Mouse (Mus musculus): Measurements from ENCODE around the gene Adgrd1. TPM values are rescaled to one million over a fixed set of nuclear protein-coding genes. Genes with fewer than 3 reads are reported as not detected.
"Not testable (repeated sequence)": the region's sequence is repeated elsewhere in the genome, so short reads cannot be mapped to it uniquely, and the experiment has no call there.

The Adgrd1 gene
- polyA plus RNA-seq, 1 experiment from 2014 or later, result 0.32 TPM

DNA sequence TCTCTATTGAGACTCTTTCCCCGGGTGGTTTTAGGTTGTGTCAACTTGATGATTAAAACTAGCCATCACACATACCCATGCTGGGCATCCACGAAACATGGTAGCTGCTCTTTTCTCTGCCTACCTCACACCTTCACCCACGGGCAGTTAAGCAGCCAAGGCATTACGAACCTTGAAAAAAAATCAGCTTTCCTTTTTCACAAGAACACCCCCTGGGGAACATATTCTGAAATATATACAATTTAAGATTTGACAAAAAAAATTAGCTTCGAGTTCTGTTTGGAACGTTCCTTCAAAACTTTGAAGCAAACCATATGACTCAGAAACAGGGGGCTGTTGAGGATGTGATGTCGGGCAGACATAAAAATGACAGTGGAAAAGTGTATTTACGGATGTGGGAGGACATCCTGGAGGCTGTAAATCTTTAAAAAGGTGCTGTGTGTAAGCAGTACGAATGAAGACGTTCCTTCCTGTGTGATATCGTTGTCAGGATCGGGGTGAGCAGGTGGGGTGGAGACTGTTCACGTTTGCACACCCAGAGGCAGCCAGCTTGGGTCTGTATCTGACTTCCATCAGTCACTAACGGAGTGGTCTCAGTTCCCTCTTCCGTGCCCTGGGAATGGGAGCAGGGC is 25.2 kb downstream of the Adgrd1 start:
- no peak overlapping the region for H3K4me2 ChIP-seq (ENCODE audit: low read depth, low read length)
- WGBS (ENCODE audit: insufficient replicate concordance), result 75% methylated on average over 15 of the region's 15 CpGs
- no peak overlapping the region for H3K27ac ChIP-seq (ENCODE audit: low read depth)
- H3K4me1 ChIP-seq (ENCODE audit: insufficient read depth), result no peaks in the 10 kb centered on the region
- no peak overlapping the region for H3K4me3 ChIP-seq (ENCODE audit: low read depth, low read length)
- H3K9ac ChIP-seq (replicated peaks), result no peak overlapping the region
- no peak for TF ChIP-seq EP300 (IDR thresholded peaks at IDR 0.05; ENCODE audit: low read depth)
- no peaks in the 10 kb centered on the region for H3K36me3 ChIP-seq (replicated peaks; ENCODE audit: insufficient read depth, low read length)
- H3K27me3 ChIP-seq (ENCODE audit: insufficient read depth, low read length), result no peaks in the 10 kb centered on the region
- DNase-seq, result no peak
- no peak for ATAC-seq
- no peaks in the 10 kb centered on the region for H3K9me3 ChIP-seq (ENCODE audit: low read length)

- H3K27me3 ChIP-seq (ENCODE audit: insufficient read depth, low read length), result no peaks in the 10 kb centered on the region
- DNase-seq, result no peak
- no peaks in the 10 kb centered on the region for H3K4me1 ChIP-seq (ENCODE audit: insufficient read depth)
- H3K4me2 ChIP-seq (ENCODE audit: low read depth, low read length), result no peak overlapping the region
- WGBS (ENCODE audit: insufficient replicate concordance), result 71% methylated on average over 7 of the region's 7 CpGs
- no peak overlapping the region for H3K27ac ChIP-seq (ENCODE audit: low read depth)
- TF ChIP-seq EP300 (IDR thresholded peaks at IDR 0.05; ENCODE audit: low read depth), result no peak
- TF ChIP-seq CTCF (IDR thresholded peaks at IDR 0.05; ENCODE audit: low read depth), result no peak
- H3K9ac ChIP-seq (replicated peaks), result no peak overlapping the region
- no peaks in the 10 kb centered on the region for H3K9me3 ChIP-seq (ENCODE audit: low read length)
- H3K36me3 ChIP-seq (replicated peaks; ENCODE audit: insufficient read depth, low read length), result no peaks in the 10 kb centered on the region
- no peak for ATAC-seq
- H3K4me3 ChIP-seq (ENCODE audit: low read depth, low read length), result no peak overlapping the region
These were observed 25.9 kb downstream of the Adgrd1 start for GRCm38 (mm10) chr5:129122491-129122890.

DNA sequence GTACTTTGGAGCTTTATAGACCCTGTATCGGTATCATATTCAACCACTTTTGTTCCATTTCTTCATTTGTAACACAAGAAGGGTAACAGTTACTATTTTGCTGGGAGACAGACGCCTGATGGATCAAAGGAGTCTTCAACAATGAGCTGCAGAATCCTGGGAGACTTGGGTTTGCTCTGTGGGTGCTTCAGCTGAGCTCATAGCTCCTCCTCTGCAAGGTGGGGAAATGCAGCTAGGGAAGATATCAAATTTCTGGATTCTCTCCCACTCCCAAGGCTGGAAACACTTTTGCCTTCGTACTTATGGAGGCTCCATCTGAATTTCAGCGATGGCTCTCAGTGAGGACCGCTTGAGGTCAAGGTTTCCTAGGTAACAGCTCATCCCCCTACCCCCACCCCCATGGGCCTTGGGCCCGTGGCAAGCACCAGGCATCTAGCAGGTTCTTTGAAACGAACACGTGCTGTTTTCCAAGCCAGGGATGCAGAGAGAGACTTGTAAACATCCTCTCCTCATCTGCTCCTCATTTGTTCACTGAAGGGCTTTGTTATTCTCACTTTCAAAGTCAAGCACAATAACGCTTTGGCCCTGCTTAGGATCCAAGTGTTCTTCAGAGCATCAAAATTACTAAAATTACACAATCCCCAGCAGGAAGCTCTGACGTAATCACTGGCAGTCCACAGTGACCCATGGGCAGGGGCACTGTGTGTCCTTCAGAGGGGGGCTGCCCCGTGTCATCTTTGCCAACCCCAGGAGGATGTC is 27.7 kb downstream of the Adgrd1 start:
- DNase-seq (no peak), ATAC-seq (no peak)
- Histone ChIP-seq H3K27ac (ENCODE audit: low read depth) (no peak overlapping the region), H3K9me3 (ENCODE audit: low read length) (no peaks in the 10 kb centered on the region), H3K27me3 (ENCODE audit: insufficient read depth, low read length) (no peaks in the 10 kb centered on the region), H3K4me1 (ENCODE audit: insufficient read depth) (no peaks in the 10 kb centered on the region), H3K36me3 (replicated peaks; ENCODE audit: insufficient read depth, low read length) (no peaks in the 10 kb centered on the region), H3K4me2 (ENCODE audit: low read depth, low read length) (no peak overlapping the region), H3K9ac (replicated peaks) (no peak overlapping the region), H3K4me3 (ENCODE audit: low read depth, low read length) (no peak overlapping the region)
- WGBS (ENCODE audit: insufficient replicate concordance), result 47% methylated on average over 11 of the region's 11 CpGs
- TF ChIP-seq CTCF (IDR thresholded peaks at IDR 0.05; ENCODE audit: low read depth), result no peak
- no peak for TF ChIP-seq EP300 (IDR thresholded peaks at IDR 0.05; ENCODE audit: low read depth)

DNA sequence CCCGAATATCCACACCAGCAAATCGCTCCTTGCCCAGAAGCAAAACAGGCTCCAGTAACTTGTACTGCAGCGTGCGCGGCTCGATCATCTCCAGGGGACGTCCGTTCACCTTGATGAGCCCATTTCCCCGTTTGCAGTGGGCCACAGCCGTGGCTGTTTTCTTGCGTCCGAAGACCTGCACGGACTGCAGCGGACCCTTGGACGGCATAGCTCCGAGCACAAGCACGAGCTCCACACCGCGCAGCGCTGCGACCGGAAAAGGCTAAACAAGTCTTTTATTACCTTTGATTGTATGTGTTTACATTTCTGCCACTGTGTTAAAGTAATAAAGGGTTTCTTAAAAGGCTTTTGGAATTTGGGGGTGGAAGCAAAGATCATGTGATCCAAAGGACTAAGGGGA is 31.8 kb downstream of the Adgrd1 start:
- H3K27ac ChIP-seq (ENCODE audit: low read depth); H3K9ac ChIP-seq (replicated peaks); H3K9me3 ChIP-seq (ENCODE audit: low read length); H3K27me3 ChIP-seq (ENCODE audit: insufficient read depth, low read length); H3K4me3 ChIP-seq (ENCODE audit: low read depth, low read length); H3K4me1 ChIP-seq (ENCODE audit: insufficient read depth); DNase-seq; ATAC-seq; H3K36me3 ChIP-seq (replicated peaks; ENCODE audit: insufficient read depth, low read length); H3K4me2 ChIP-seq (ENCODE audit: low read depth, low read length): not testable (repeated sequence)
- WGBS (ENCODE audit: insufficient replicate concordance), result 91% methylated on average over 22 of the region's 22 CpGs

DNA sequence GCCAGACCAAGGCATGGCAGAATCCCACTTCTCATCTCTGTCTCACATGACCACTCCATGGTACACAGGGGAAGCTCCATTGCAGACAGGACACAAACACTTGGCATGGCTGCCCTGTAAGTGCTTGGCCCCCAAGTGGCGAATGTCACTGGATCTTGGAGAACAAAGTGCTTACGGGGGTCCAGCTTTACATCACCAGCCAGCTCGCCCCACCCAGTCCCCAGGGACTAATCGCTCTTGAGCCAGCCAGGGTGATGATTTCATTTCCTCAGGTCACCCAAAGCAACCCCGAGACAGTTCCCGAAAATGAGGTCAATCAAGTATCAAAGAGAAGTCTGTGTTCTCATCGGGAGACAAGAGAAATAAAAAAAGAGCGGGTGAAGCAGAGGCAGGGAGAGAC is 33.8 kb downstream of the Adgrd1 start:
- H3K4me1 ChIP-seq (ENCODE audit: insufficient read depth), result no peaks in the 10 kb centered on the region
- H3K4me2 ChIP-seq (ENCODE audit: low read depth, low read length), result no peak overlapping the region
- 78% methylated on average over 8 of the region's 8 CpGs for WGBS (ENCODE audit: insufficient replicate concordance)
- no peak overlapping the region for H3K27ac ChIP-seq (ENCODE audit: low read depth)
- DNase-seq (no peak), ATAC-seq (no peak)
- no peak overlapping the region for H3K9ac ChIP-seq (replicated peaks)
- H3K27me3 ChIP-seq (ENCODE audit: insufficient read depth, low read length), result no peaks in the 10 kb centered on the region
- H3K9me3 ChIP-seq (ENCODE audit: low read length), result no peaks in the 10 kb centered on the region
- no peak overlapping the region for H3K4me3 ChIP-seq (ENCODE audit: low read depth, low read length)
- no peak for TF ChIP-seq EP300 (IDR thresholded peaks at IDR 0.05; ENCODE audit: low read depth)
- TF ChIP-seq CTCF (IDR thresholded peaks at IDR 0.05; ENCODE audit: low read depth), result no peak
- no peaks in the 10 kb centered on the region for H3K36me3 ChIP-seq (replicated peaks; ENCODE audit: insufficient read depth, low read length)

GRCm38 (mm10) chr5:129137405-129137804 is 40.9 kb downstream of the Adgrd1 start:
- TF ChIP-seq EP300 (IDR thresholded peaks at IDR 0.05; ENCODE audit: low read depth), result no peak
- no peak for TF ChIP-seq CTCF (IDR thresholded peaks at IDR 0.05; ENCODE audit: low read depth)
- Histone ChIP-seq H3K27me3 (ENCODE audit: insufficient read depth, low read length) (no peaks in the 10 kb centered on the region), H3K9ac (replicated peaks) (no peak overlapping the region), H3K36me3 (replicated peaks; ENCODE audit: insufficient read depth, low read length) (no peaks in the 10 kb centered on the region), H3K4me2 (ENCODE audit: low read depth, low read length) (no peak overlapping the region), H3K9me3 (ENCODE audit: low read length) (no peaks in the 10 kb centered on the region), H3K4me1 (ENCODE audit: insufficient read depth) (no peaks in the 10 kb centered on the region), H3K4me3 (ENCODE audit: low read depth, low read length) (no peak overlapping the region), H3K27ac (ENCODE audit: low read depth) (no peak overlapping the region)
- no peak for DNase-seq
- ATAC-seq, result no peak
- 80% methylated on average over 5 of the region's 5 CpGs for WGBS (ENCODE audit: insufficient replicate concordance)
